Mouse (Mus musculus): ENCODE measurements around the gene Epb41l2. TPM values are rescaled to one million over a fixed set of nuclear protein-coding genes. Genes with fewer than 3 reads are reported as not detected.

Epb41l2 gene
- 45.5 and 50.7 TPM in 2 replicates for polyA plus RNA-seq (2015; fragmentation: Nextera tagmentation; extraction: Ambion mirVana)

GRCm38 (mm10) chr10:25359208-25359958 lies at the start of gene Epb41l2:
Gene Epb41l2 (plus strand): TSS chr10:25359798.
- Histone ChIP-seq H3K4me2 (ENCODE audit: low read length) (peak within 1 kb of the TSS; percentile 60), H3K27ac (peak within 1 kb of the TSS; percentile 73), H3K4me3 (replicated peaks; ENCODE audit: low read depth, low read length) (peak within 1 kb of the TSS; percentile 60), H3K27me3 (ENCODE audit: insufficient read depth, low read length) (no peaks in the 10 kb centered on the region), H3K9ac (ENCODE audit: low read depth, low read length) (peak within 1 kb of the TSS; percentile 70), H3K9me3 (replicated peaks; ENCODE audit: low read length) (no peaks in the 10 kb centered on the region), H3K36me3 (ENCODE audit: insufficient read depth, low read length) (no peaks in the 10 kb centered on the region), H3K4me1 (replicated peaks; ENCODE audit: insufficient read depth, low read length) (no peaks in the 10 kb centered on the region)
- peak; percentile 87 for DNase-seq (ENCODE audit: low spot score)
- under 1% methylated on average over 55 of the region's 55 CpGs for WGBS
- no peak for TF ChIP-seq CTCF (IDR thresholded peaks at IDR 0.05; ENCODE audit: low read depth)
- peak; percentile 89 for ATAC-seq (replicated peaks; ENCODE audit: low FRiP score, low read depth)

DNA sequence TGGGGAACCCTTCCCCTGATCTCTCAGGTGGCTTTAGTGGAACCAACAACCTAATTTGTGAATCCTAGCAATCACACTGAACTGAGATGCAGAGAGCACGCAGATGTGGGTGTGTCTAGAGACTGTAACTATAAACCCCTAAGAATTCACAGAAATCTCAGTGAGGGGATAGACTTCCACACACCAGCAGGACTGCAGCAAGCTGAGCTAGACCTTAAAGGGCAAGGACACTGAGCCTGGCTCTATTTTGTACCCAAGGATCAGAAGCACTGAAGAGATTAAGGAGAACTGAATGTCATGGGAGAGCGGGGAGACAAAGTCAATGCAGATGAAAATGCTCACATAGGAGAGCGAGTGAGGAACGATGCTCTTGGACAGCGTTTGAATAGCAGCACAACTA lies 49.6 kb upstream of the Epb41l2 start:
- H3K9me3 ChIP-seq (replicated peaks; ENCODE audit: low read length) = no peaks in the 10 kb centered on the region
- H3K9ac ChIP-seq (ENCODE audit: low read depth, low read length) = no peak overlapping the region
- no peak overlapping the region for H3K27ac ChIP-seq
- no peak overlapping the region for H3K4me2 ChIP-seq (ENCODE audit: low read length)
- H3K4me1 ChIP-seq (replicated peaks; ENCODE audit: insufficient read depth, low read length) = no peaks in the 10 kb centered on the region
- no peak overlapping the region for H3K4me3 ChIP-seq (replicated peaks; ENCODE audit: low read depth, low read length)
- H3K36me3 ChIP-seq (ENCODE audit: insufficient read depth, low read length) = no peaks in the 10 kb centered on the region
- WGBS = 85% methylated on average over 5 of the region's 5 CpGs
- ATAC-seq (replicated peaks; ENCODE audit: low FRiP score, low read depth) (no peak), DNase-seq (ENCODE audit: low spot score) (no peak)
- no peaks in the 10 kb centered on the region for H3K27me3 ChIP-seq (ENCODE audit: insufficient read depth, low read length)
- TF ChIP-seq CTCF (IDR thresholded peaks at IDR 0.05; ENCODE audit: low read depth) = no peak

DNA sequence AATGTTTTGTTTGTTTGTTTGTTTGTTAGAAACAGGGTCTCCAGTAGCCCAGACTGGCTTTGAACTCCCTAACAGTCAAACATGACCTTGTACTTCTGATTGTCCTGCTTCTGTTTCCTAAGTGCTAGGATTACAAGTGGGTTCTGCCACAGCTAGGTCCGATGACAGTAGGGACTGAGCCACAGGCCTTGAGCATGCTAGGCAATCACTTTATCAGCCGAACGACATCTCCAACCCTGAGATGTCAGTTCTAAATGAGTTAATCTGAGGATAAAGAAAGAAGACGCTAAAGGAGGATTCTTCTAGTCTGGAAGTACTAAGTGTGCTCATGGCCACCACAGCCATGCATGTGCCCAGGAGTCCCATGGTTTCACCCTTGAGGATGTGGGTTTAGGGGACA lies 48.9 kb upstream of the Epb41l2 start:
- 86% methylated on average over 4 of the region's 4 CpGs for WGBS
- DNase-seq (ENCODE audit: low spot score) (no peak), ATAC-seq (replicated peaks; ENCODE audit: low FRiP score, low read depth) (no peak)
- Histone ChIP-seq H3K9ac (ENCODE audit: low read depth, low read length) (no peak overlapping the region), H3K27me3 (ENCODE audit: insufficient read depth, low read length) (no peaks in the 10 kb centered on the region), H3K36me3 (ENCODE audit: insufficient read depth, low read length) (no peaks in the 10 kb centered on the region), H3K27ac (no peak overlapping the region), H3K4me1 (replicated peaks; ENCODE audit: insufficient read depth, low read length) (no peaks in the 10 kb centered on the region), H3K4me3 (replicated peaks; ENCODE audit: low read depth, low read length) (no peak overlapping the region), H3K9me3 (replicated peaks; ENCODE audit: low read length) (no peaks in the 10 kb centered on the region), H3K4me2 (ENCODE audit: low read length) (no peak overlapping the region)
- no peak for TF ChIP-seq CTCF (IDR thresholded peaks at IDR 0.05; ENCODE audit: low read depth)

- WGBS = 63% methylated on average over 9 of the region's 9 CpGs
Observed at GRCm38 (mm10) chr10:25311554-25312212, 47.9 kb upstream of the Epb41l2 start.

GRCm38 (mm10) chr10:25313856-25314584 lies 45.6 kb upstream of the Epb41l2 start:
- Histone ChIP-seq H3K9me3 (replicated peaks; ENCODE audit: low read length) (no peaks in the 10 kb centered on the region), H3K4me1 (replicated peaks; ENCODE audit: insufficient read depth, low read length) (no peaks in the 10 kb centered on the region), H3K27ac (no peak overlapping the region), H3K36me3 (ENCODE audit: insufficient read depth, low read length) (no peaks in the 10 kb centered on the region), H3K4me2 (ENCODE audit: low read length) (peak overlapping the region; percentile 38), H3K9ac (ENCODE audit: low read depth, low read length) (no peak overlapping the region), H3K27me3 (ENCODE audit: insufficient read depth, low read length) (no peaks in the 10 kb centered on the region), H3K4me3 (replicated peaks; ENCODE audit: low read depth, low read length) (no peak overlapping the region)
- ATAC-seq (replicated peaks; ENCODE audit: low FRiP score, low read depth) = no peak
- 10% methylated on average over 17 of the region's 17 CpGs for WGBS
- peak; percentile 19 for DNase-seq (ENCODE audit: low spot score)
- no peak for TF ChIP-seq CTCF (IDR thresholded peaks at IDR 0.05; ENCODE audit: low read depth)

More at GRCm38 (mm10) chr10:25311554-25312212, 47.9 kb upstream of the Epb41l2 start:
- Histone ChIP-seq H3K4me3 (replicated peaks; ENCODE audit: low read depth, low read length) (no peak overlapping the region), H3K27me3 (ENCODE audit: insufficient read depth, low read length) (no peaks in the 10 kb centered on the region), H3K4me2 (ENCODE audit: low read length) (no peak overlapping the region), H3K36me3 (ENCODE audit: insufficient read depth, low read length) (no peaks in the 10 kb centered on the region), H3K27ac (no peak overlapping the region), H3K9ac (ENCODE audit: low read depth, low read length) (no peak overlapping the region), H3K9me3 (replicated peaks; ENCODE audit: low read length) (no peaks in the 10 kb centered on the region), H3K4me1 (replicated peaks; ENCODE audit: insufficient read depth, low read length) (no peaks in the 10 kb centered on the region)
- DNase-seq (ENCODE audit: low spot score) (peak; percentile 39), ATAC-seq (replicated peaks; ENCODE audit: low FRiP score, low read depth) (no peak)
- TF ChIP-seq CTCF (IDR thresholded peaks at IDR 0.05; ENCODE audit: low read depth) = no peak

DNA sequence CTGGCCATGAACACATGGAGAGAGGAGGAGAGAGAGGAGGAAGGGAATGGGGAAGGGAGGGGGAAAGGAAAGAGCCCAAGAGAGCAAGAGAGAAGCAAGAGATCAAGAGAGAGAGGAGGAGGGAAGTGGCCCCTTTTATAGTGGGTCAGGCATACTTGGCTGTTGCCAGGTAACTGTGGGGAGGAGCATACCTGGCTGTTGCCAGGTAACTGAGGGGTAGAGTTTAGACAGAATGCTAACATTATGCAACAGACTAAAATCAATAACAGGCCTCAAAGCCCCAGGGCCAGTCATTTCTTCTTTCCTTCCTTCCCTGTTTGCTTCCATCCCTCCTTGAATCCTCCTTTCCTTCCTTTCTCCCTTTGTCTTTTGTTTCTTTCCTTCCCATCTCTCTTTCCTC lies 41.9 kb upstream of the Epb41l2 start:
- H3K27me3 ChIP-seq (ENCODE audit: insufficient read depth, low read length) = no peaks in the 10 kb centered on the region
- H3K36me3 ChIP-seq (ENCODE audit: insufficient read depth, low read length) = no peaks in the 10 kb centered on the region
- no peak overlapping the region for H3K27ac ChIP-seq
- H3K9ac ChIP-seq (ENCODE audit: low read depth, low read length) = no peak overlapping the region
- no peak for ATAC-seq (replicated peaks; ENCODE audit: low FRiP score, low read depth)
- no peaks in the 10 kb centered on the region for H3K4me1 ChIP-seq (replicated peaks; ENCODE audit: insufficient read depth, low read length)
- H3K9me3 ChIP-seq (replicated peaks; ENCODE audit: low read length) = no peaks in the 10 kb centered on the region
- H3K4me2 ChIP-seq (ENCODE audit: low read length) = no peak overlapping the region
- DNase-seq (ENCODE audit: low spot score) = no peak
- H3K4me3 ChIP-seq (replicated peaks; ENCODE audit: low read depth, low read length) = no peak overlapping the region
- no peak for TF ChIP-seq CTCF (IDR thresholded peaks at IDR 0.05; ENCODE audit: low read depth)
